Mouse (Mus musculus) cerebellum, adult 2 months (tissue): ENCODE measurements around the gene Crlf1.

Source experiments
- CTCF ChIP-seq: fragments of 200-500 bp; IDR thresholded peaks from 2 replicates; pipeline ENCODE4 v1.5.1; 2011; ENCODE audit warnings: low read depth, mild to moderate bottlenecking, control low read depth, low read length, moderate library complexity, borderline replicate concordance; ENCODE audit not compliant: insufficient read depth
- POLR2A ChIP-seq: fragments of 200-500 bp; IDR thresholded peaks from 2 replicates; pipeline ENCODE4 v1.6.1; 2011; ENCODE audit warnings: low read length, control low read depth, borderline replicate concordance; ENCODE audit not compliant: insufficient read depth

DNA sequence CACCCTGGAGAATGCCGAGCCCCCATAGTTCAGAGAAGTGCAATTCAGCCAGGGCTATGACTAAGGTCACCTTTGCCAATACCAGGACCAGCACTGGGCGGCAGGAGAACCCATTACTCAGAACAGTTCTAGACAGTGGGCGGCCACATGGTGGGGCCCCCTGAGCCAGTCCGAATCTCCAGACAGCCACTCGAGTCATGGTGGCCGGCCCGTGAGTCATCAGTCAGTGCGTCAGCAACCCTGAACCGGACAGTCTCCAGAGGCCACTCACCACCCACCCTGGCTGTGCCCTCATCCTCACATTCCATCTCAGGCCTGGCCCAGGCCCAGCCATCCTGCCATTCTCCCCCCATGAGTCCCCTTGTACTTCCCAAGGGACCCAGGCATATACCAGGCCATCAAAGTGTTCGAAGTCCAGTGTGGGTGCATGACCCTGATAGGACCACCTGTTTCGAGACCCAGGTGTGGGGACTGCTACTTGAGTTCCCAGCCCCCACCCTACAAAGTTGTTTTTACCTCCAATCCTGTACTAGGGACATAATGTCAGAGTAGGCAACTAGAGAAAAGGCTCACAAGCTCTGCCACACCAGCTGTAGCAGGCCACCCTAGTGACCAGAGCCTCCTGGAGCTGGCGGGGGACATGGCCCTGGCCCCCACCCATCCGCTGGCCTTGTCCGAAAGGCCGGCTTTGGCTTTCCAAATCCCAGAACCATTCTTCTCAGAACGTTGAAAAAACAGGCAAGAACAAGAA, 31.0 kb upstream of the Crlf1 start:
- no peak for TF ChIP-seq CTCF
- TF ChIP-seq POLR2A = no peak
